Mouse (Mus musculus) Patski (cell line): ENCODE data around the gene Uggt1. TPM values are rescaled to one million over a fixed set of nuclear protein-coding genes. Genes with fewer than 3 reads are reported as not detected.

Experiments used
- ATAC-seq: fragments of 100-300 bp; one replicate; pipeline ENCODE4 v1.8.0; 2021
- CTCF ChIA-PET: fragments of 350-600 bp; sonication (Branson Sonifier 250); formaldehyde crosslinking; loops from one replicate; lab custom pipeline; 2022; ENCODE audit warnings: inconsistent platforms; lab: Charles Lee
- POLR2A ChIA-PET: fragments of 350-600 bp; sonication (Branson Sonifier 250); formaldehyde crosslinking; loops from one replicate; lab custom pipeline; 2022; ENCODE audit warnings: antibody characterized with exemption, inconsistent platforms; lab: Charles Lee
- DNase-seq: peaks from one replicate; pipeline ENCODE4 v3.0.0-alpha.2; 2011; ENCODE audit warnings: low read depth, low spot score
- H3K27me3 ChIP-seq: fragments of 371-371 bp; one replicate; pipeline ENCODE4 v1.5.1; 2021
- CTCF ChIP-seq: fragments of 100-300 bp; IDR thresholded peaks from one replicate; pipeline ENCODE4 v1.5.1; 2021
- in situ Hi-C: fragments of 300-500 bp; cut with MboI; formaldehyde crosslinking; loops from 3 replicates; pipeline ENCODE4 v1.11.1; 2018; ENCODE audit warnings: low pct_unique_long_range_greater_than_20kb, mixed read lengths
- polyA plus RNA-seq: library from polyadenylated mRNA; unstranded; gene quantifications from one replicate; pipeline ENCODE4 v1.2.3, GENCODE M21; 2021

The Uggt1 gene
- polyA plus RNA-seq, 1 experiment from 2014 or later: 77.3 TPM

DNA sequence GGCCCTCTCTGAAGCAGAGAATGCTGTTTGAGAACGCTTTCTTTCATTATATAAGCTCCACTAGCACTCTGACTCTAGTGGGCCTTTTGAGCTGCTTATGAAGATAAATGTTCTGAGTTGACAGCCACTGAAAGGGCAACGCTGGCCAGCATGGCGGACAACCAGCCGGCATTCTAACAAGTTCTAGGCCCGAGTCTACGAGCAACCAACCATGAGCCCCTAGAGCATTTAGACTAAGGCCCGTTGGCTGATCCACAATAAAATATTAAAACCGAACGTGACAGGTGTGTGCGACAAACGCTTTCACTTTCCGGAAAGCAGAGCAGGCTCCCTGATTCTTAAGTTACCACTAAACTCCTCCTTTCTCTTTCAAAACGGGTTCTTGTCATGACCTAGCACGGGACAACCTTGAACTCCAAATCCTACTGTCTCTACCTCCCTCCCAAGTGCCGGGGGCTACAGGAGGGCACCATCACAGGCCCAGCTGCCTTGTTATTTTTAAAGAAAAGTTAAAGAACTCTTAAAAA, 2.6 kb downstream of the Uggt1 start:
- CTCF ChIA-PET: interaction anchor here (1.7 to 4.2 kb wide), 3 partner anchors 10 to 35 kb away, joined by 6 to 19 read pairs (median 8); no protein-coding TSS in a partner anchor
- H3K27me3 ChIP-seq: no peaks in the 10 kb centered on the region
- POLR2A ChIA-PET: no interaction called here
- ATAC-seq (no peak), DNase-seq (no peak)
- TF ChIP-seq CTCF: no peak
- in situ Hi-C loops: no loop called here

DNA sequence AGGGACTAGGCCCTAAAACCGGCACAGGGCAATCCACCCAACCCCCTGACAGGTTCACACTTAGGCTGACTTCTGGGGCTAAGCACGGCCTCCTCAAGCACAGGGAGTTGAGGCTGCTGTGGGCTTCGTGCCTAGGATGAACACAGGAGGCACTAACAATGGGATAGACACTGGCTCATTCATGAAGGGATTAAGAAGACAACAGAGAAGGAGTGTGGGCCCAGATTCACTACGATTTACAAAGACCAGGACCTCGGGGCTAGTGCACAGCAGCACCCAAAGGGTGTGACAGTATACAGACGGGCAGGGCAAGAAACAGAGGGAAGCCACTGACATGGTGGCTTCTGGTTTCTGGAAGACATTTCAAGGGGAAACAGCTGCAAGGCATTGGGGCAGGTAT, 4.3 kb downstream of the Uggt1 start:
- POLR2A ChIA-PET: no interaction called here
- in situ Hi-C loops: no loop called here
- DNase-seq (no peak), ATAC-seq (no peak)
- CTCF ChIA-PET: no interaction called here
- no peaks in the 10 kb centered on the region for H3K27me3 ChIP-seq
- no peak for TF ChIP-seq CTCF

DNA sequence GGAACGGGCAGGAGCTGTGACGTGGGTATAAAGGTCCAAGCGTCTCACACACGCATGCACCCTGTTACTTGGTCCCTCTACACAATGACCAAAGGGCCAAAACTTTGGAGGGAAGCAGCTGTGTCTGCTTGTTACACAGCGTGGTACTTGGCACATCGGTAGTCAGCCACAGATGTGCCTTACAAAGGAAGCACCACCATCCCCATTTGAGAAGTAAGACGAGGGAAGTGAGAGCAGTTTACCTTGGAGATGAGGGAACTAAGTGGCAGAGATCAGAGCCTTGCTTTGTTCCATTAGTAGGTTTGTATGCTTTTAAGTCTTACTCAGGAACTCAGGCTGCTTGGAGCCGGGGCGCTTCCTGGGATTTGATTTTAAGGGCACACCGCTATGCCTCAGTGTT, 5.1 kb downstream of the Uggt1 start:
- no peaks in the 10 kb centered on the region for H3K27me3 ChIP-seq
- in situ Hi-C loops: no loop called here
- DNase-seq (no peak), ATAC-seq (no peak)
- no peak for TF ChIP-seq CTCF
- POLR2A ChIA-PET: no interaction called here
- CTCF ChIA-PET: no interaction called here

DNA sequence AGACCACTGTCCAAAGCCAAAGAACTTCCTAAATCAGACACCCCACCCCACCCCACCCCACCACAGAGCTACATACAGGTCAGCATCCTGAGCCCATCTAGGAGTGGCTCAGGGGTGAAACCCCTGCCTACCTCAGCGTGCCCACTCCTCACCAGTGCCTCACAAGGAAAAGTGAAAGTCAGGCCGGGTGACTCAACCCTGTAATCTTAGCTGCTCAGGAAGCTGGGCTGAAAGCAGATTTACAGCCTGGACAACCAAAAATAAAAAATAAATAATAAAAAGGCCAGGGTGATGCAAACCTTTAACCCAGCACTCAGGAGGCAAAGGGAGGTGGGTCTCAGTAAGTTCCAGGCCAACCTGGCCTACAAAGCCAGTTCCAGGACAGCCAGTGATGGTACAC, 8.7 kb downstream of the Uggt1 start:
- ATAC-seq: no peak
- ChIA-PET CTCF (no interaction called here), POLR2A (no interaction called here)
- no peak for TF ChIP-seq CTCF
- DNase-seq: no peak
- in situ Hi-C loops: no loop called here
- no peaks in the 10 kb centered on the region for H3K27me3 ChIP-seq

DNA sequence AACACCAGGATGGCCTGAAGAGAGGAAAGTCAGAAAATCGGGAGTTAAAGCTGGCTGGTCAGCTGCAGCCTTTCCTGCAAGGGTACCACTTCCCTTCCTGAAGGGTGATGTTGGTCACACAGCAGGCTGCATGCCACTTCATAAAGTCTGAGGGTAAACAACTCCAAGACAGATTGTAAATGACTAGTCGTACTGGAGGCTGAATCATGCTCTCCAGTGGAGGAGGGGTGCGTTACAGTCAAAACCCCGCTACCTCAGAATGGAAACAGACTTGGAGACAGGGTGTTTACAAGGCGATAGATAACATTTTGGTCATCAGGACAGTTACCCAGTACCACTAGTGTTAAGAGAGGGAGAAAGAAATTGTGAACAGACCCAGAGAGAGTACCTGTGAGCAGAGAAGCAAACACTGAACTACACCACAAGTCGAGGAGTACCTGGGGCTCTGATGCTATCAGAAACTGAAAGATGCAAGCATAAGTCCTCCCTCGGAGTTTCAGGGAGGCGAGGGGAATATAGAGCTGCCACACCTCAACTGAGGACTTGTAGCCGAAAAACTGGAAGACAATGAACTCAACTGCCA, 9.4 kb downstream of the Uggt1 start:
- no peak for DNase-seq
- H3K27me3 ChIP-seq: no peaks in the 10 kb centered on the region
- ATAC-seq: peak; percentile 17
- no peak for TF ChIP-seq CTCF
- in situ Hi-C loops: no loop called here
- CTCF ChIA-PET: interaction anchor here (0.8 to 1.3 kb wide), 2 partner anchors 8 to 37 kb away, joined by 3 to 4 read pairs; no protein-coding TSS in a partner anchor
- POLR2A ChIA-PET: interaction anchor here (1.0 kb wide), 1 partner anchor 18 kb away, joined by 3 read pairs; no protein-coding TSS in a partner anchor

DNA sequence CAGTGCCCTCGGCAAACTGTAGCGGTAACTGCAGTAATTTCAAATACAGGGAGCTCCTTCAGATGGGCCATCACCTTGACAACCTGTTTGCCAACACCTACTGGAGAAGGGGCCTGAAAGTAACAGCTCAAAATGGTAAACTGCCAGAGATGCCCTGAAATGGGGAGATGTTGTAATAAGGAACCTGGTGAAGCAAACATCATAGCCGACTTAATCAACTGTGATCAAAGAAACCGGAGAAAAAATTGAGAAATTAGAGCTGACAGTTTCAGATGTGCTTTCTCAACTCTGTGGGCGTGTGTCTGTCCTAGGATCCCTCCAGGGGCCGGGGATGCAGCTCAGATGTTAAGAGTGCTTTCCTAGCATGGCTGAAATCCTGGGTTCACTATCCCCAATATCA, 11.3 kb downstream of the Uggt1 start:
- no peak for TF ChIP-seq CTCF
- ChIA-PET CTCF (interaction anchor here (1.2 to 3.1 kb wide), 2 partner anchors 10 to 44 kb away, joined by 4 to 19 read pairs; partner anchors contain the start of gene Uggt1), POLR2A (no interaction called here)
- in situ Hi-C loops: no loop called here
- H3K27me3 ChIP-seq: no peaks in the 10 kb centered on the region
- DNase-seq: no peak
- ATAC-seq: no peak

DNA sequence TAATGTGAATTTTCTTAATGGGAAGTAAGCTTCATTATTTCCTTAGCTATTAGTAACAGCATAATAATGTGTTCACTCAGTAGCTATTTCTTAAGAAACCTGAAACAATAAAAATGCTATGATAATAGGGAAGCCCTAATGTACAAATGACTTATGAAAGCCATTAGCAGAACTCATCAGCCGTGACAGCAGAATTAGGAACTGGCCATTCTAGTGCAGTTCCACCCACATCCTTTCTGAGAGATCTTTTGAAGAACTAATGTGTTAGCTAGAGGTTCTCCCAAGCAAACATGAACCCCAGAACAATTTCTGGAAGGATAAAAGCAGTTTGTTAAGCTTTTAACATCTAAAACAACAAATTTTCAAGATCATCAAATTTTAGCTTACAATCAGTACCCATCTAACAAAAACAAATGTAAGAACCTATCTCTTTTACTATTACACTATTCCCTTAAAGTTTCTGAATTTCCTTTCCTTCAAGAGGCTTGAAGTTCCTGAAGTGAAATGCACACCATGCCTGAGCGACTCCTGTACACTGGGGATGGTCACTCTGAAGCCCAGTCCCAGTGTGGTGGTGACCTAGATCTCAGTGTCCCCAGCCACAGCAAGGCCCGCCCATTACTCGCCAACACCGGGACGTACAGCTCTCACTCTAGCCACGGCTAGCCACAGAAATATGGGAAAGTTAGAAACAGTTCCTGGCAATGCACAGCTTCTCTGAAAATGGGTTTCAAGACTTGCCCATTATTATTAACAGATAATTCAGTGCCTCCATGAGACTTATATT, 13.4 kb downstream of the Uggt1 start:
- ATAC-seq (no peak), DNase-seq (no peak)
- CTCF ChIA-PET: interaction anchor here (0.8 to 3.2 kb wide), 5 partner anchors 12 to 52 kb away, joined by 3 to 19 read pairs (median 5); partner anchors contain the start of gene Uggt1
- TF ChIP-seq CTCF: no peak
- H3K27me3 ChIP-seq: no peaks in the 10 kb centered on the region
- POLR2A ChIA-PET: interaction anchor here (0.6 kb wide), 1 partner anchor 57 kb away, joined by 3 read pairs; no protein-coding TSS in a partner anchor
- in situ Hi-C loops: no loop called here

DNA sequence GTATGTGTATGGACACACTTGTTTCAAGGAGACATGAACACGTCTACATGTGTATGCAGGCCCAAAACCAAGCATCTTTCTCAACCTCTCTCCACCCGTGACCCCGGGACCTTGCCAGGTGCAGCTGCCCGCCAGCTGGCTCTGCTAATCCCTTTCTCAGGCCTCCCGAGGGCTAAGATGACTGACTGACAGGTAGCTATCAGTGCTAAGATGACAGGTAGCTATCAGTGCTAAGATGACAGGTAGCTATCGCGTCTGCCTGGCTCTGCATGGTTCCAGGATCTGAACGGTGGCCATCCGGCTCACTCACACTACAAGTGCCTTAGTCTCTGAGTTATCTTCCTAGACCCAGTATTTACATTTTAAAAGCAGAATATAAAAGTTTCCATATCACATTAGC, 16.1 kb downstream of the Uggt1 start:
- TF ChIP-seq CTCF: no peak
- H3K27me3 ChIP-seq: no peaks in the 10 kb centered on the region
- no peak for DNase-seq
- ATAC-seq: no peak
- POLR2A ChIA-PET: no interaction called here
- in situ Hi-C loops: no loop called here
- CTCF ChIA-PET: interaction anchor here (1.5 kb wide), 1 partner anchor 22 kb away, joined by 3 read pairs; no protein-coding TSS in a partner anchor

DNA sequence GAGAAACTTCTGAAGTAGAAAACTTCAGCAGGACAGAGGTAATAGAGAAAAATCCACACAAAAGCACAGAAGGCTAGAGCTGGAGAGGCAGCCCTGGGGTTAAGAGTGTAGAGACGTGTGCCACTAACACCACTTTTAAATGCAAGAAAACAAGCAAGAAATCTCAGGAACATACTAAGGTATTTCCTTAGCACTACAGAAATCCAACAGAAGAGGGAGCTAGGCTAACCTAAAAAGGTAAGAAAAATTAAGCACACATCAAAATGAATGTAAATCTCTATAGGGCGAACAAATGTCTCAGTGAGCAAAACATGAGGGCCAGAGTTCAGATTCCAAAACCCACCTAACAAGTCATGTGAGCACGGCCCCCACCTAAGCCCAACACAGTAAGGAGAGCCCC, 19.9 kb downstream of the Uggt1 start:
- no peak for DNase-seq
- CTCF ChIA-PET: interaction anchor here (0.8 to 2.7 kb wide), 4 partner anchors 11 to 69 kb away, joined by 3 to 7 read pairs (median 4); no protein-coding TSS in a partner anchor
- peak; percentile 54 for TF ChIP-seq CTCF
- H3K27me3 ChIP-seq: no peaks in the 10 kb centered on the region
- in situ Hi-C loops: no loop called here
- POLR2A ChIA-PET: interaction anchor here (0.6 to 0.8 kb wide), 2 partner anchors 19 to 37 kb away, joined by 3 to 4 read pairs; no protein-coding TSS in a partner anchor
- no peak for ATAC-seq

DNA sequence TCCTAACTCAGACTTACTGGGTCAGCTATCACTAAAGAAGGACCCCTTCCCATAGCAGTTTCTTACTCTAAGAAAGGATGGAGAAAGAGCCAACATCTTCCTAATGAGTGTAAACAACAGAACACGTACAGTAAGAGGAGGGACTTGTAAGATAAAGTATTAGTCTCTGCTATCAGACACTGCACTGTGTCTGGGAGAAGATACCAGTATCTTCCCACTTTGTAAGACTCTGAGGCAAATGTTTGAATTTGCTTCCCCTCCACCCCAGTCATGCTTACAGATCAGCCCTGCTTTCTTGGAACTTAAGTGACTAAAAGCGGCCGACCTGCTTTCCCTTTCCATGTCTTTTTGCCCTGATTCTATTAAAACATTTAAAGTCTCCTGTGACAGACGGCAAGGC, 30.2 kb downstream of the Uggt1 start:
- POLR2A ChIA-PET: no interaction called here
- no peaks in the 10 kb centered on the region for H3K27me3 ChIP-seq
- no peak for ATAC-seq
- DNase-seq: no peak
- CTCF ChIA-PET: interaction anchor here (1.3 kb wide), 1 partner anchor 10 kb away, joined by 5 read pairs; no protein-coding TSS in a partner anchor
- in situ Hi-C loops: no loop called here
- TF ChIP-seq CTCF: no peak
